Mouse (Mus musculus): Measurements from ENCODE around the gene Tufm.

The Tufm gene

DNA sequence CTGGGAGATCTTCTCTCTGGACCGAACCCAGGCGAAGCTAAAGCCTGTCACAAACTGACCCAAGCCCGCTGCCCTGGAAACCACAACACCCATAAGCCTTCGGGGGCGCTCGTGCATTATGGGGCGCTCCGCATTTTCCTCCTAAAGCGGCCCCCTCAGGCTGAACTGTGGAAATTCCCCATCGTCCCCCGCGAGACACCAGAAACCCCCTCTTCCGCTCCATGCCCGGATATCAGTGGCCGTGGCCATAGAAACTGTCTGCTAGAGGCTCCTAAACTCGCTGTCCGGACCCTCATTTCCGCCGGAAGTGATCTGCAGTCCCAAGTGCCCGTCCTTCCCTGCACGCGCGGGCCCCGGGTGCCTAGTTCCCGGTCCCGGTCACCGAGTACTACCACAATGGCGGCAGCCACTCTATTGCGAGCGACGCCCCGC is at the start of gene Tufm:
Tufm (plus strand) TSS at position 310 of the 432 bp plus-strand sequence.
- peak; percentile 98 for DNase-seq (ENCODE audit: low read depth, low spot score)

DNA sequence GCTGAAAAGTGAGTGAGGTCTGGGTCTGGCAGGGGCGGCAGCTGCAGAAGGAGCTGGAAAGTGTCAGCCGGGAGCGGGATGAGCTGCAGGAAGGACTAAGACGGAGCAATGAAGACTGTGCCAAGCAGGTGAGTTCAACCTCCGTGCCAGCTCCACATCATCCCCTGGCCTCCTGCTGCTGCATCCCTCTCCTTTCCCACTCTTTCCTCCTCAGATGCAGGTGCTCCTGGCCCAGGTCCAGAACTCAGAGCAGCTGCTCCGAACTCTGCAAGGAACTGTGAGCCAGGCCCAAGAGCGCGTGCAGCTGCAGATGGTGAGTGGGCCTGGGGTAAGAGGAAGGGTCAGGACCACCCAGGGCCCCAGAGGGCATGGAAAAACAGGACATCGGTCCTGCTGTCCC is 47.0 kb upstream of the Tufm start:
- no peak for DNase-seq (ENCODE audit: low read depth, low spot score)

DNA sequence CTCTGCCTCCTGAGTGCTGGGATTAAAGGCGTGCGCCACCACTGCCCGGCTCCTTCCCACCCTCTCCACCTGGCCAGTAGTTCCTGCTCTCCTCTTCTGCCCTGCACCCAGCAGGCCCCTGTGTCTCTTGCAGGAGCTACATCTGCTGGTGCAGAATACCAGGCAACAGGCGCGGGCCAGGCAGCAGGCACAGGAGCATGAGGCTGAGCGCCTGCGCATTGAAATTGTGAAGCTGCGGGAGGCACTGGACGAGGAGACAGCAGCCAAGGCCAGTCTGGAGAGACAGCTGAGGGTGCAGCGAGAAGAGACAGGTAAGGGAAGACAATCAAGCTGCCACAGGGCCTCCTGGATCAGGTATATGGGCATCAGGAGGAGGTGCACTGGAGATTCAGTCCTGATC is 43.2 kb upstream of the Tufm start:
- DNase-seq (ENCODE audit: low read depth, low spot score), result no peak

DNA sequence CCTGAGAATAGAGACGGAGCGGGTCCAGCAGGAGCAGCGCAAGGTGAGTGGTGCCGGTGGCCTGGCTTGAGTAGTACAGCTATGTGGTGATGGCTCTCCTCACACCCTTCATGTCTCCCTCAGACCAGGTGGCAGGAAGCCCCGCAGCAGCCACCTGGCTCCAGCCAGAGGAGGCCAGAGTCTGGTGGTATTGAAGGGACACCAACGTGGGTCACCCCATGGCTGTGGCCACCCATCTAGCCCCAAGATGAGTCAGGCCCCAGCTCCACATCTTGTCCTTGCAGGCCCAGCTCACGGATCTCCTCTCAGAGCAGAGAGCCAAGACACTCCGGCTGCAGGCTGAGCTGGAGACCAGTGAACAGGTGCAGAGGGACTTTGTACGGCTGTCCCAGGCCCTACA is 42.6 kb upstream of the Tufm start:
- no peak for DNase-seq (ENCODE audit: low read depth, low spot score)

DNA sequence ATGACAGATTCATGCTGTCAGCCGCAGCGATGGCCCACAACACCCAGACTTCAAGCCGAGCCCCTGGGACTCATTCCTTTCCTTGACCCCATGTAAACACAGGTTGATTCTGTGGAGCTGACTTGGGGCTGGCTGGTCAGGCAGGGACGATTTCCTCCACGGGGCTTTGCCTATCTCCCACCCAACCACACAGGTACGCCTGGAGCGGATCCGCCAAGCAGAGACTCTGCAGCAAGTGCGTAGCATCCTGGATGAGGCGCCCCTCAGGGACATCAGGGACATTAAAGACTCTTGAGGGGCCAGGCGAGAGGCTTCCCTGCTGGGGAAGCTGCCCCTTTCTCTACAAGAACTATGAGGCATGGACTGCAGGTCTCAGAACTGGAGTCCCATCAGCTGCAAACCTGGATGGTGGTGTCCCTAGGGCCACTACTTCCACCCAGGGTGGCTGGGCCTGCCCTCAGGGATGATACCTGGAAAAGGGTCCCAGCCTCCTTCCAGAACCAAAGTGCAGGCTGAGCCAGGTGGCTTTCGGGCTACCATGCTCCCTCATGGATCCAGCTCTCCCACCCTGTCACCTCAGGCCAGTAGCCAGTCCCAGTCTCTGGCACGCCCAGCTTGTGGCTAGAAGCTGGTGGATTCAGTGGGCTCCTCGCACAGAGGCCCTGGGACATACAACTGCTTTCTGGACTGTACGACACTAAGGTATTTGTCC is 41.9 kb upstream of the Tufm start:
- no peak for DNase-seq (ENCODE audit: low read depth, low spot score)

DNA sequence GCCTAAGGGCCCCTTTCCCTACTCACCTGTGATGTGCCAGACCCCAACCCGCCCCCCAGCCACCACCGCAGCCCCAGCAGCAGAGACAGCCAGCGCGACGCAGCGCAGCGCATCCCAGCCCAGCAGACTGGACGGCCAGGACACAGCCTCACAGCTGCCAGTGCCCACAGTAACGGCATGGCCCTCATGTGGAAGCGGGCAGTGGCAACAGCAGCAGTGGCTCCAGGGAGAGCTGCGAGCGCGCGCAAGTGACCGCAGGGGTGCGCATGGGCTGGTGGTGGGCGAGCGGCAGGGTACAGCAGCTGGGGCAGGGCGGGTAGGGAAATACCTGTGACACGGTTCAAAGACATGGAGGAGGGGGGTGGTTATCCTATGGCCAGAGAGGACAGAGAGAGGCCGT is 40.9 kb upstream of the Tufm start:
- no peak for DNase-seq (ENCODE audit: low read depth, low spot score)

DNA sequence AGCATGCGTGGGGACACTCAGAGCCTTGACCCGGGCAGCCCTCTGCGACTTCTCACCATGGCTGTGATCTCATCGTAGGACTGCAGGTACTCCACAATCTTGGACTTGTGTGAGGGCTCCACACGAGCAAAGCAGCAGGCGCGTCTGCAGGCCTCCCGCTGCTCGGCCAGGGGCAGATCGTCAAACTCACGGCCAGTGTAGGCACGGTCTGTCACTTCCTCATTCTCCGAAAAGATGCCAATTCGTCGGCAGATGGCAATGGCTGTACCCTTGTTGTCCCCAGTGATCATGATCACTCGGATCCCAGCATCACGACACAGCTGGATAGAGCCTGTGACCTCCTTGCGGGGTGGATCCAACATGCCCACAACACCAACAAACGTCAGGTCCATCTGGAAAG is 38.7 kb upstream of the Tufm start:
- DNase-seq (ENCODE audit: low read depth, low spot score), result no peak

DNA sequence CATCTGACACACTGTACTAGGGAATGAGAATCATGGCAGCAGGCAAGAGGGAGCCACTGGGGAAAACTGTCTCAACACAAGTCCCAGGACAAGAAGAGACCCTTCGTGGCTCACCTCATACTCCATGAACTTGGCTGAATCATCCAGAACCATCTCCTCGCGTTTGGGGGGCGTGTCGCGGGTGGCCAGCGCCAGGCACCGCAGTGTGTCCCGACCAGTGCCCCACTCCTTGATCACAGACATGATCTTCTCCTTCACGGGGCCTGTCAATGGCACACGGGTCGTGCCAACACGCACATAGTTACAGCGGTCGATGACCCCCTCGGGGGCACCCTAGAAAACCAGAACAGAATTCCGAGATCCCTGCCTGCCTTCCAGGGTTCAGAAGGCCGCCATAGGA is 37.2 kb upstream of the Tufm start:
- DNase-seq (ENCODE audit: low read depth, low spot score), result no peak

DNA sequence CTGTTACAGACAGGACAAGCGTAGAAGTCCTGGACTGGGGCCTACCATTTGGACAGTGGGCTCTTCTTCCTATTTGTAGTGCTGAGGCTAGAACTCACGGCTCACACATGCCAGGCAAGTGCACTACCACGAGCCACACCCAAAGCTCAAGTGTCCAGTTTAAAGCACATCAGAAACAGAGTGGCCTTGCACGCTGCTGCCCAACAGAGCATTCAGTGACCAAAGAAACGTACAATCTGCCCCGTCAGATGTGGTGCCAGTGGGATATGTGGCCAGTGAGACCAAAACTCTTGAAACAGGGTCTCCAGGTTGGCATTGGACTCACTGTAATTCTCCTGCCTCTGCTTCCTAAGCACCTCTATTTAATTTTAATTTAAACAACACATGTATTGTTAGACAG is 36.5 kb upstream of the Tufm start:
- no peak for DNase-seq (ENCODE audit: low read depth, low spot score)

DNA sequence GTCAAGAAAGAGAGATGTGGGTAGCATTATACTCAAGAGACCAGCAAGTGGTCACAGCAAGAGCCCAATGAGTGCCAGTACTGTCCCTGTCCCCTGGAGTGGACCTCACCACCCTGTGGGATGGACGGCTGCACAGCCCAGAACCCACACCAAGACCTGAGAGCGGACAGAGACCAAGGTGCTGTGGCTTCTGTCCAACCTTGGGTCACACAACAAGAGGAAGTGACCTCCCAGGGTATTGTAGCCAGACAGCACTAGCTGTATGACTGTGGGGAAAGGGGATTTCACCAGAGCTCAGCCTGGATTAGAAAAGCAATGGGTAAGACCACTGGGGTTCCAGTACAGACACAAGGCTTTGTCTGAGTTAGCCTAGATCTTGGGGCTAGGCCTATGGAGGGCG is 34.9 kb upstream of the Tufm start:
- DNase-seq (ENCODE audit: low read depth, low spot score), result no peak

DNA sequence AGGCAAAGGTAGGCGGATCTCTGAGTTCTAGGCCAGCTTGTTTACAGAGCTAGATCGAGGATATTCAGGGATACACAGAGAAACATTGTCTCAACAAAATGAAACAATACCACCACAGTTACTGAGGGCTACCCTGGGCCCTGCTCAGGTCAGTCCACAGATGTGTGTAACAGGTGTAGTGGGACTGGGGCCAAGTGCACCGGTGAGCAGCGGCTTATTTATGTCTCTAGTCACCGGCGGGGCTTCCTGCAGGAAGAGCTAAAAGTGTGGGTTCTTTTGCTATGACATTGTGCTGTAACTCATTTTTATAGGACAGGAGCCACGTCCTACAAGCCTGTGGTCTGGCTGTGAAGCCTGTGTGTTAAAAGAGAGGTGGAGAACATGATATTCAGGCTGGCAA is 33.3 kb upstream of the Tufm start:
- no peak for DNase-seq (ENCODE audit: low read depth, low spot score)

DNA sequence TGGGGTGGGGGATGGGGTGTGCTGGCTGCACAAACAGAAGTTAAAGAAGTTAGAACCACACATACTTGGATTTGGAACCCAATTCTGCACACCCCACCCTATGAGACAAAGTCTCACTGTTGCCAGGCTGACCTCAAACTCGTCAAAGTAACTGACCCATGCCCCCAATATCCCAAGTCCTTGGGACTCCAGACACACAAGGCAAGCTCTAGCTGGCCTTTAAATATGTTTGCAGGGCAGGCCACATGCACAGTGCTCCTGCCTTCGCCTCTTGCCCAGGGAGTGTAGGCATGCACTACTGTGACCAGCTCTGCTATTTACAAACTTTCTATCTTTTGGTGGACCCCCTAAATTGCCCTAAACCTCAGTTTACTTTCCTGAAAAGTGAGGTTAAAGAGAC is 31.9 kb upstream of the Tufm start:
- no peak for DNase-seq (ENCODE audit: low read depth, low spot score)

DNA sequence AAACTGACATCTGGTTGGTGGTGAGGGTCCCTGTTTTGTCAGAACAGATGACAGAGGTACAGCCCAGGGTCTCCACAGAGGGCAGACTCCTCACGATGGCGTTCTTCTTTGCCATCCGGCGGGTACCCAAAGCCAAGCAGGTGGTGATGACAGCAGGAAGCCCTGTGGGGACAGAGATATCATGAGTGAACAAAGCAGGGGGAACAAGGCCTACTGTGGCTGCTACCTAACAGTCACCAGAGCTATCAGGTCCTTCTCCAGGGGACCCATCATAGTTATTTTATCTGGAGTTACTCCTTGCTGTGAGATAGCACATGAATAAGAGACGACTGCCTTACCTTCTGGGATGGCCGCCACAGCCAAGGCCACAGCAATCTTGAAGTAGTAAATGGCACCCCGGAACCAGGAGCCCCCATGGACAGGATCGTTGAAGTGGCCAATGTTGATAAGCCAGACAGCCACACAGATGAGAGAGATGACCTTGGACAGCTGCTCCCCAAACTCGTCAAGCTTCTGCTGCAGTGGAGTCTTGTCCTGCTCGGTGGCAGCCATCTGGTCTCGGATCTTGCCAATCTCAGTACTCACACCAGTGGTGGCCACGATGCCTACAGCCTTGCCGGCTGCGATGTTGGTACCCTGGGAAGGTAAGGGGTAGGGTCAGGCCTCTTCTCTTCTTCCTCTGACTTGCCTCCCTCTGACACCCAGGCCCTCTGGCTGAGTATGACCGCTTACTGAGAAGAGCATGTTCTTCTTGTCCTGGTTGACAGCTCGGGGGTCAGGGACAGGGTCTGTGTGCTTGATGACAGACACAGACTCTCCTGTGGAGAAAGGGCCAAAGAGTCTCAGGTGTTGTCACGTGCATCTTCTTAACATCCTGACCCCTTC is 30.5 kb upstream of the Tufm start:
- no peak for DNase-seq (ENCODE audit: low read depth, low spot score)

DNA sequence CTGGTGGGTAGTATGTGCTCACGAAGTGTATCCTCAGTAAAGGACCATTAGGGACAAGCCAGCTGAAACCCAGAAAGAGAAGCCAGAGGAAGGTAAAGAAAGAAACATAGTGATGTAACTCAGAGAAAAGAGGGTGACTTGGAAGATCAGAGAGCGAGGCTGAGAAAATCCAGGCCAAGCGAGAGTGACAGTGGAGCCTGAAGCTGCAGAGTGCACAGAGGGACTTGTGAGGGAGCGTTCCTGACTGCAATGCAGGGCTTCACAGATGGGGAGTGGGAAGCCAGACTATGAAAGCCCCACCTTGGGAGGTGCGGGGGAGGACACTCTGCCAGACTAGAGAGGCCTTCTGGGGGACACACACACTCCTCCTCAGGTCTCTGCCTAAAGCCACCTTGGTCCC is 28.9 kb upstream of the Tufm start:
- DNase-seq (ENCODE audit: low read depth, low spot score), result no peak

DNA sequence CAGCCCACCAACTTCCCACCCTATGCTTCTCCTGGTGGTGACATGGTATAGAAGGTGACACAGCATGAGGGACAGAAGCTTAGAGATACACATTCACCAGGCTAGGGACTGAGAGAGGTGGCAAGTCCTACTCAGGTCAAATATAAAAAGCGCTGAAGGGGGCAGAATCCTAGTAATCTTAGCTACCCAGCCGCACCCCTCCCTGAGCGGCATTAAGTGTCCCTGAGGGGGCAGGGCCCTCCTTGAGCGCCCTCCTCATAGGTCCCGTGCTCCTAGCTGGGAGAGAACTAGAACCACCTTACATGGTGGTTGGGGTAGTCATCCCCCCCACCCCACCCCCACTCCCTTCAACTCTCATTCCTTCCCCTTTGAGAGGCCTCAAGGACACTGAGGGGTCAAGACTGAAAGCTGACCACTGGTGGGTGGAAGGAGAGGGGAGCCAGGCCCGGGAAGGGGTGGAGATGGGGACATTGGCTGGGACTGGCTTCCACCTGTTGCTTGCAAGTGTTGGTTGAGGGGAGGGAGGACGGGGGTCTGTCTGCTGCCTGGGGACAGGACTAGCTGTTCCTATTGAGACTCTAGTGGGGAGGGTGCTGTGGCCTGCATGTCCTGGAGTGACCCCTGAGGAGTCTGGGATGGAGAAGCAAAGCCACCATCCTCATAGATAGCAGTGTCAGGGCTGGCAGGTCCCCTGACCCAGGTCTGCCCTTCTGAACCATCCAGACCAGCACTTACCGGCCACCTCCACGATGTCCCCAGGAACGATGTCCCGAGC is 28.1 kb upstream of the Tufm start:
- no peak for DNase-seq (ENCODE audit: low read depth, low spot score)

DNA sequence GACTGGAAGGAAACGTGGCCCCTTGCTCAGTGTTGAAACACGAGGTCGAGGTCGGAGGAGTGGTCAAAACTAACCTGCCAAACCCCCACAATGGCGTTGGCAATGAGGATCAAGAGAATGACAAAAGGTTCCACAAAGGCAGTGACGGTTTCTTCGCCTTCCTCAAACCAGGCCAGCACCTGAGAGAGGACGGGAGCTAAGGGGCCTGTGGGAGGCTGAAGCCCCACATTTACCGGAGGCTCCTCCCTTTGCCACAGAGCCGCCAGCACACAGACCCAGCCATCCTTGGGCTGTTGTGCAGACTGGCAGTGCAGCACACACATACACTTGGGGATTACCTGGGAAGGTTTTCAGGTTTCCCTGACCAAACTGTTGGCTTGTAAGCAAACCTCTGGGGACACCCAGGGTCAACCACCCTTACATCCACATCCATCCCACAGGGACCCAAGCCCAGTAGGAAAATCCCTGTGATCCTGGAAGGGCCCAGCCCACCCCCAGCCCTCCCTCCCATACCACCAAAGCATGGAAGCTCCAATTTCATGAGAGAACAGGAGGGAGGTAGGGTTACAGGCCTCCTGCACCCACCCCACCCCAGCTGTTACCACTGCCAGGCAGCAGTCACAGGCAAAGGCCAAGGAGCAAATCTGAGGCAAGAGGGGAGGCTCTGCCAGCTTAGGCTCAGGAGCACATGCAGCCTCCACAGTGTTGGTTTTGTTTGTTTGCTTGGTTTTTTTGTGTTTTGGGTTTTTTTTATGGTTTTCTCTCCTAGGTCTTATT is 26.4 kb upstream of the Tufm start:
- DNase-seq (ENCODE audit: low read depth, low spot score), result no peak

DNA sequence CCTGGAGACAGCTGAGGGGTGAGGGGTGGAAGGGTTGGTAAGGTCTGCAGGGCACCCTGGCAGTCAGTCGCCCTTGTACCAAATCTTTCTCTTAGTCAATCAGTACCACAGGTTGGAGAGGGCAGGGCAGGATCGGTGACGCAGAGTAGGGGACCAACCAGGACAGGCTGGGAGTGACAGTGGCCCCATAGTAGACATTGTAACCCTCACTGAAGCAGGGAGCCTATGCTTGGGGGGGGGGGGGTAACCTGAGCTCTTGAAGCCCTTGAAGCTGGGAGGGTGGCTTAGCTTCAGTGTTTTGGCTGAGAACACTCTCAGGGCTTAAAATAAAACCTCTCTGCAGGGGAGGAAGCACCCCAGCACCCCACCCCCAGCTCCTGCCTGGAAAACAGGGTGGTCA is 25.5 kb upstream of the Tufm start:
- DNase-seq (ENCODE audit: low read depth, low spot score), result no peak

DNA sequence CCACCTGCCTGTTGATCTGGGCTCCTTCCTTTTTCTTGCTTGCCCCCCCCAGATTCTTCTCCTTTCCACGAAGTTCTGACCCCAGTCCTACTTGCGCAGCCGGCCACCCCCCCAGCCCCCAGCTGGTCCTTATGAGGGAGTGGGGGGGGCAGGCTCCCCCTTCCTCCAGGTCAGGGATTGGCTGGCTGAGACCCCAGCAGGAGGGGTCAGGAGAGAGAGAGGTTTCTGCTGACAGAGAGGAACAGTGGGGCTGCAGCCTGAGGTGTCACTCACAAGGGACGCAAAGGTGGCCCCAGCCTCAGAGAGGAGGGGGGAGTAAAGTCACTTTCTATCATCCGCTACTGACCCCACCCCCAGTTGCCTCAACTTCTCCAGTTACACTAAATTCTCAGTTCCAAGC is 24.2 kb upstream of the Tufm start, which contains the start of gene Atp2a1:
Atp2a1 (minus strand) TSS at position 105 of the 400 bp plus-strand sequence.
- no peak for DNase-seq (ENCODE audit: low read depth, low spot score)

DNA sequence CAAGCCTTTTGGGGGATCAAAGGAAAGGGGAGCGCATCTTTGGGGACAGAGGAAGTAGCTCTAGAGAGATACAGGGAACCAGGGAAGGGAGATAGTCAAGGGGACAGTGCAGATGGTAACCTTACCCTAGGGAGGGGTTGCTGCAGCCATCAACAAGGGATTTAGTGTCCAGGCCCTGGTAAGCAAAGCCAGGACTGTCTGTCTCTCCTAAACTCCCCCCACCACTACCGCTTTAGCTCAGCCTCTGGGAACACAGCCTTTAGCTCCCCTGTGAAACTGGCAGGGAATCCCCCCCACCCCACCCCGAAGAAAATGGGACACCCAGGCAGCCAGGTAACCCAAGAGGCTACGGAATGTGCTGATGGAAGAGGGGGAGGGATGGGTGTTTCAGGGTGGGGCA is 23.6 kb upstream of the Tufm start:
- DNase-seq (ENCODE audit: low read depth, low spot score), result no peak

DNA sequence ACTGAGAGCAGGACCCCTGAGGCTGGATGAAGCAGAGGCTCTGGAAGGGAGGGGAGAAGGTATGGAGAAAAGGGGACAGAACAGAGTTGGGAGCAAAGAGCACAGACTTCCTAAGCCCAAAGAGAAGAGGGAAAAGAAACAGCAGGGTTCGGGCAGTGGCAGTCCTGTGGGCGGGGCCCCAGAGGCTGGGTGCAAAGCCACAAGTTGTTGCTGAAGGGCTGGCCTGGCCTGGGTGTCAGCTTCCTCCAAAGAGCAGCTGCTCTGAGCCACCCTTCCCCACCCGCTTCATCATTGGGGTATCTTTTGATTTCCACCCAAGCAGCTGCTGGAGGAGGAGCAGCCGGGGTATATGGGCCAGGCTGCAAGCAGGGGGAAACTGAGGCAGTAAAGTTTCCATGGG is 23.0 kb upstream of the Tufm start:
- DNase-seq (ENCODE audit: low read depth, low spot score), result no peak

DNA sequence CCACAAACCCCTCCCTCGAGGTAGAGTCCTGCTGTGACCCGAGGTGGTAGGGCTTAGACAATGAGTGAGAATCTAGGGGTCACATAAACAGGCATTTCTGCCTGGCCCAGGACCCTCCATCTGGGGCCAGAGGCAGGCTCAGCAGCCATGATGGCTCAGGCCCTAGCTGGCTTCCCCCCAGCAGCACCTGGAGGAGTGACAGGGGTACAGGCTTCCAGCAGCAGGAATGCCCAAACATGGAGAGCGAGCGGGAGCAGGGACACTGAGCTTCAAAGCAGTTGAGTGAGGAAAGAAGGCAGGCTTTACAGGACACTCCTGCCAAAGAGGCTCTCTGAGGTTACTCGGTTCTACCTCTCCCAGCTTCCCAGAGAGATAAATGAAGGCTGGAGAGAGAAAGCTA is 22.3 kb upstream of the Tufm start:
- DNase-seq (ENCODE audit: low read depth, low spot score), result no peak

Data from R1 (cell line).